Mouse (Mus musculus): ENCODE data around the gene Dnajb4.

- TF ChIP-seq POLR2A (IDR thresholded peaks at IDR 0.05; ENCODE audit: borderline replicate concordance, extremely low read depth, low read depth, low read length) (no peak), CTCF (IDR thresholded peaks at IDR 0.05; ENCODE audit: insufficient read depth, low read length) (no peak)
Observed at GRCm38 (mm10) chr3:152209177-152209966, 730 bp downstream of the Dnajb4 start.
